Mouse (Mus musculus) thymus, adult 2 months (tissue): ENCODE measurements at regions not wholly inside any gene's neighbourhood (a gene's known extent, or its start where the extent isn't known, plus 50 kb on each side); places are given as distances from the start of the nearest gene placed in this dataset.

Source experiments
- DNase-seq: peaks from one replicate; pipeline ENCODE4 v3.0.0; 2021
- H3K27ac ChIP-seq: fragments of 200-500 bp; 2 replicates; pipeline ENCODE4 v1.5.1; 2012; ENCODE audit warnings: low read length, control low read depth; ENCODE audit not compliant: control insufficient read depth, insufficient read depth
- H3K27me3 ChIP-seq: fragments of 200-500 bp; 2 replicates; pipeline ENCODE4 v1.6.1; 2012; ENCODE audit warnings: mild to moderate bottlenecking, low read length, moderate library complexity, mixed read lengths; ENCODE audit not compliant: control insufficient read depth, insufficient read depth
- H3K36me3 ChIP-seq: fragments of 200-500 bp; 2 replicates; pipeline ENCODE4 v1.6.1; 2012; ENCODE audit warnings: mild to moderate bottlenecking, low read length, moderate library complexity; ENCODE audit not compliant: control insufficient read depth, insufficient read depth
- H3K4me1 ChIP-seq: fragments of 200-500 bp; replicated peaks from 2 replicates; pipeline ENCODE4 v1.6.1; 2012; ENCODE audit warnings: low read length; ENCODE audit not compliant: control insufficient read depth, insufficient read depth
- H3K4me3 ChIP-seq: fragments of 200-500 bp; 2 replicates; pipeline ENCODE4 v1.5.1; 2012; ENCODE audit warnings: mild to moderate bottlenecking, low read length, control low read depth, moderate library complexity; ENCODE audit not compliant: control insufficient read depth, insufficient read depth
- CTCF ChIP-seq: fragments of 200-500 bp; IDR thresholded peaks from 2 replicates; pipeline ENCODE4 v1.5.1; 2012; ENCODE audit warnings: mild to moderate bottlenecking, control low read depth, low read length, moderate library complexity, borderline replicate concordance; ENCODE audit not compliant: control insufficient read depth, poor library complexity, insufficient read depth; ENCODE audit errors: extremely low read depth
- POLR2A ChIP-seq: fragments of 200-500 bp; IDR thresholded peaks from 2 replicates; pipeline ENCODE4 v1.6.1; 2012; ENCODE audit warnings: mild to moderate bottlenecking, low read length, control low read depth, moderate library complexity; ENCODE audit not compliant: control insufficient read depth, poor library complexity, insufficient read depth; ENCODE audit errors: extremely low read depth
- WGBS: fragments of 180-500 bp; shearing (Covaris S2); methylation state at CpG from one replicate; pipeline ENCODE4 v1.1.7; 2018; 5-methylcytosine and 5-hydroxymethylcytosine counted together

DNA sequence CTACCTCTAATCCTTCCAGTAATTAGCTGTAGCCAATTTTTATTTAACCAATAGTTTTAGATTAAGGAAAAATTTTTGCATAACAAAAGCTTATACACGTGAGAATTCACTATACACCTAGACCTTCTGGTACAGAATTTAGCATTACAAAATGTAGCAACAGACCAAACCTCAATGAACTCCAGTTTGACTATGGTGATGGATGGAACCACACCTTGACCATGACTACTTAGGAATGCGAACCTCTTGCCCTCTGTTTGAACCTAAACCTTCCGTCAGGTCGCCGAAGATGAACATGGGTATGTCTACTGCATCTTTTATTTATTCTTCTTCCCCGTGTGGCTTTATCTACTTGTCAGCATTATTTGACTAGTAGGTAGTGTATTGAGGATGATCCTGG is 105.9 kb upstream of the Arl4c start:
- no peak for TF ChIP-seq POLR2A
- no peak for TF ChIP-seq CTCF

GRCm38 (mm10) chr1:88808508-88808907 is 106.5 kb upstream of the Arl4c start:
- H3K27ac ChIP-seq = no peak overlapping the region
- no peaks in the 10 kb centered on the region for H3K4me1 ChIP-seq
- no peaks in the 10 kb centered on the region for H3K27me3 ChIP-seq
- no peak for TF ChIP-seq CTCF
- TF ChIP-seq POLR2A = no peak
- H3K4me3 ChIP-seq = no peak overlapping the region
- DNase-seq = no peak
- no peaks in the 10 kb centered on the region for H3K36me3 ChIP-seq
- WGBS = 91% methylated on average over 3 of the region's 3 CpGs

More for the DNA sequence above, 105.9 kb upstream of the Arl4c start:
- Histone ChIP-seq H3K27ac (no peak overlapping the region), H3K27me3 (no peaks in the 10 kb centered on the region), H3K4me3 (no peak overlapping the region), H3K36me3 (no peaks in the 10 kb centered on the region), H3K4me1 (no peaks in the 10 kb centered on the region)
- WGBS = 90% methylated on average over 6 of the region's 6 CpGs
- no peak for DNase-seq

- no peaks in the 10 kb centered on the region for H3K36me3 ChIP-seq
- TF ChIP-seq POLR2A = no peak
- TF ChIP-seq CTCF = no peak
- H3K27me3 ChIP-seq = no peaks in the 10 kb centered on the region
- no peak overlapping the region for H3K4me3 ChIP-seq
- no peak overlapping the region for H3K27ac ChIP-seq
- DNase-seq = no peak
- 96% methylated on average over 2 of the region's 2 CpGs for WGBS
- H3K4me1 ChIP-seq = no peaks in the 10 kb centered on the region
These were observed 107.7 kb upstream of the Arl4c start for GRCm38 (mm10) chr1:88809756-88810155.

DNA sequence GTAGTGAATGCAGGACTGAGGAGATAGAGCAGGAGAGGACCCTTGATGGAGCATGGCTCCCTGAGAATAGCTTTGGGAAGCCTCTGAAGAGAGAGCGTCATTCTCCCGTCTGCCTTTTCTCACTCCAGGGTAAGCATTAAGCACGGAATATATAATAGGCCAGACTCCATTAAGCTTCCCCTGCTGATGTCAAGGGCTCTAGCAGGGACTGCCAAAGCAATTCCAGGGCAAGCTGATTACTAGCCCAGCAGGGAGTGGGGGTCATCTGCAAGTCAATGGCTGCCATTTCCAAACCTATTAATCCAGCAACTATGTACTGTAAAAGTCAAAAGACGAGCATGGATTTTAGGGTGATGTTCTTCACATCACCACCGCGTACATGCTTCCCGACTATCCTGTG is 111.2 kb upstream of the Arl4c start:
- Histone ChIP-seq H3K36me3 (no peaks in the 10 kb centered on the region), H3K27me3 (no peaks in the 10 kb centered on the region), H3K4me3 (no peak overlapping the region), H3K4me1 (no peaks in the 10 kb centered on the region), H3K27ac (no peak overlapping the region)
- no peak for TF ChIP-seq POLR2A
- TF ChIP-seq CTCF = no peak
- DNase-seq = no peak
- 92% methylated on average over 7 of the region's 7 CpGs for WGBS

- WGBS = 88% methylated on average over 9 of the region's 9 CpGs
- Histone ChIP-seq H3K27me3 (no peaks in the 10 kb centered on the region), H3K27ac (no peak overlapping the region), H3K36me3 (no peaks in the 10 kb centered on the region), H3K4me3 (no peak overlapping the region), H3K4me1 (no peaks in the 10 kb centered on the region)
- TF ChIP-seq CTCF (no peak), POLR2A (no peak)
- no peak for DNase-seq
These were observed 114.4 kb upstream of the Arl4c start for GRCm38 (mm10) chr1:88816376-88816945.

GRCm38 (mm10) chr1:88825215-88825614 is 123.2 kb upstream of the Arl4c start:
- TF ChIP-seq CTCF (no peak), POLR2A (no peak)
- WGBS = 89% methylated on average over 4 of the region's 4 CpGs
- DNase-seq = no peak
- Histone ChIP-seq H3K4me3 (no peak overlapping the region), H3K27me3 (no peaks in the 10 kb centered on the region), H3K4me1 (no peaks in the 10 kb centered on the region), H3K27ac (no peak overlapping the region), H3K36me3 (no peaks in the 10 kb centered on the region)
